Mouse (Mus musculus): ENCODE results near the gene Dlx6. TPM values are rescaled to one million over a fixed set of nuclear protein-coding genes. Genes with fewer than 3 reads are reported as not detected.
A peak's percentile ranks its signal among the peaks of the same experiment; 100 is the strongest.

Gene Dlx6
- total RNA-seq, 2 experiments from 2014 or later, result 9.1 to 11.1 TPM

GRCm38 (mm10) chr6:6870876-6871420, 7.8 kb downstream of the Dlx6 start:
- no peak for TF ChIP-seq CTCF (IDR thresholded peaks at IDR 0.05)
- Histone ChIP-seq H3K27ac (no peak overlapping the region), H3K4me3 (no peak overlapping the region)
- intact Hi-C loops (cut with DNase I), result no loop called here
- no peak for DNase-seq (ENCODE audit: extremely low spot score in 1 of 2, low spot score in 2 of 2)

DNA sequence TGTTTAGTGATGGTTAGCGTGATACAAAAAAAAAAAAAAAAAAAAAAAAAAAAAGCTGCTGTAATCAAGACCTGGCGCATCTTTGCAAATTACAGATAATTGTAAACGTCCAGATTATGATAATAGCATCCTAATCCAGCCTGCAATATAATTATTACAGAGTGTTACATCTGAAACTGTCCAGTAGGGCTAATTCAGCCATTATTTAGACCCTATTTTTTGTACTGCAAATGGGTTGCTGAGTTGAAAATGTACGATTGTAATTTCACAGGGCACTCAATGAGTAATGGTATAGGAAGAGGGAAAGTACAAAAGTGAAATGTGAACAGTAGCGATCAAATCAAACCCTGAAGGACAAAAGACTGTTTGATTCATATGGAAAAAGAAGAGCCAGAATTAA, 8.6 kb downstream of the Dlx6 start:
- no peak; the same call in 1 of the 2 replicates for TF ChIP-seq CTCF (IDR thresholded peaks at IDR 0.05)
- H3K4me3 ChIP-seq, result no peak overlapping the region
- DNase-seq (ENCODE audit: extremely low spot score in 1 of 2, low spot score in 2 of 2), result no peak
- no peak overlapping the region for H3K27ac ChIP-seq
- intact Hi-C loops (cut with DNase I), result no loop called here

GRCm38 (mm10) chr6:6872873-6873272, 9.7 kb downstream of the Dlx6 start:
- no peak for TF ChIP-seq CTCF (IDR thresholded peaks at IDR 0.05)
- no peak overlapping the region for H3K27ac ChIP-seq
- no peak overlapping the region for H3K4me3 ChIP-seq
- DNase-seq (ENCODE audit: extremely low spot score in 1 of 2, low spot score in 2 of 2), result no peak
- intact Hi-C loops (cut with DNase I), result no loop called here

DNA sequence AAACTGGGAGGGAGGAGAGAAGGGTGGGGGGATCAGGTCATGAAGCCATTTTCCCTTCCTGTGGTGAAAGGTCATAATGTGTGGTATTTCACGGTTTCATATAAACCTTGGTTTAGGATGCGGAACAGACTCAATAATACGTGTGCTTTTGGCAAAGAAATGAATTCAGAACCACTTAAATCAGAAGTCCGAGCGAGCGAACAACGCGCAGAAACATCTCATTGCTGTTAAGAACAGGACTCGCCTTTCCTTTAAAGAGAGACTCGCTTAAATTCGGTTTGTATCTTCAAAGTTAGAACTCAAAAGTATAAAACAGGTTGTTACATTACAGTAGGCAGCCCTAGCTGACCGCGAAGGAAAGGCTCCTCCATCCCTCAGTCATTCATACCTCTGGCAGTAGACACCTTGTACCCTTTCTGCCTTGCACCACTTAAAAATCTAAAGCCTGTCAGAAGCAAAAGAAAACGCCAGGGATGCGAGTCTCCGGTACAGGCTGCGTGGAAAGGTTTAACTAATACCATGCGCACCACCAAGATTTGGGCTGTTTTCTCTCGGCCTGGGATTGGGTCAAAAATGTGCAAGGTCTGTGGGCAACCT, 10.4 kb downstream of the Dlx6 start:
- no peak for DNase-seq (ENCODE audit: extremely low spot score in 1 of 2, low spot score in 2 of 2)
- H3K27ac ChIP-seq, result no peak overlapping the region
- intact Hi-C loops (cut with DNase I), result no loop called here
- H3K4me3 ChIP-seq, result no peak overlapping the region
- TF ChIP-seq CTCF (IDR thresholded peaks at IDR 0.05), result no peak

GRCm38 (mm10) chr6:6874073-6874771, 11.1 kb downstream of the Dlx6 start:
- no peak for TF ChIP-seq CTCF (IDR thresholded peaks at IDR 0.05)
- intact Hi-C loops (cut with DNase I), result no loop called here
- Histone ChIP-seq H3K4me3 (0 out of 2 replicates have a peak overlapping the region, but pooled peaks have one; percentile 22), H3K27ac (0 out of 2 replicates have a peak overlapping the region, but pooled peaks have one; percentile 28)
- DNase-seq (ENCODE audit: extremely low spot score in 1 of 2, low spot score in 2 of 2), result no peak

DNA sequence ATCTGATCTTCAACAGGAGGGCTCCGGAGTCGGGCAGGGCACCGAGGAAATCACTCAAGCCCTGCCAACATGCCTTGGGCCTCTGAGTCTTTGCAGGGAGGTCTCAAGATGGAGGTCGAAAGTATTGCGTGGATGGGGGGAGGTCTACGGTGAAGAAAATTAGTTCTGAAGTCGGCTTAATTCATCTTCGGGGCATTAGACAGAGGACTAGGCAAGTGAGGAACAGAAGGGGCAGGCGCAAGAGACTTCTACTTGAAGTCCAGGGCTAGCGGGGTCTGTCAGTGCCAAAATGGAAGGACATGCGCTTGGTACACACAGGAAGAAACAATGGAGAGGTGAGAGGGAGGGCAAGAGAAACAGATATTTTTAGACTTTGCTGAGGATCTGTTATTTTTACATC, 12.0 kb downstream of the Dlx6 start:
- DNase-seq (ENCODE audit: extremely low spot score in 1 of 2, low spot score in 2 of 2), result no peak
- intact Hi-C loops (cut with DNase I), result no loop called here
- Histone ChIP-seq H3K27ac (no peak overlapping the region), H3K4me3 (no peak overlapping the region)
- no peak for TF ChIP-seq CTCF (IDR thresholded peaks at IDR 0.05)

DNA sequence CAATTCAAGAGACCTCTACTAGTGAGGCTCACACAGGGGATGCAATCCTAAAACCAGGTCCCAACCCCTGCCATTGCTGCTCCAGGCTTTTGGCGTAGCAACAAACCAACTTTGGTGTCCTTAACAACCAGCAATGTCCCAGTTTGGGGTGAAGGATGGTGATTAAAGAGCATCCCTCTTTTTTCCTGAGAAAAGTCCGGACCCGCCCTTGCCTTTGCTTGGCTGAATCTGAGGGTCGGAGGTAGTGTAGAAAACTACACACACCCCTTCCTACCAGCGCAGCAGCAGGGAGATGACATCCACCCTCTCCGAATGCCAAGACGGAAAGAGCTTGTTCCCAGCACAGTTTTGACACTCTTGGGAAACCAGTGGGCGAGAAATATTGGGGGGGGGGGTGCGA, 12.5 kb downstream of the Dlx6 start:
- Histone ChIP-seq H3K4me3 (no peak overlapping the region), H3K27ac (no peak overlapping the region)
- intact Hi-C loops (cut with DNase I), result no loop called here
- no peak for DNase-seq (ENCODE audit: extremely low spot score in 1 of 2, low spot score in 2 of 2)
- TF ChIP-seq CTCF (IDR thresholded peaks at IDR 0.05), result no peak

GRCm38 (mm10) chr6:6876231-6876630, 13.1 kb downstream of the Dlx6 start:
- Histone ChIP-seq H3K4me3 (no peak overlapping the region), H3K27ac (no peak overlapping the region)
- no peak for DNase-seq (ENCODE audit: extremely low spot score in 1 of 2, low spot score in 2 of 2)
- intact Hi-C loops (cut with DNase I), result no loop called here
- TF ChIP-seq CTCF (IDR thresholded peaks at IDR 0.05), result no peak

- no peak for TF ChIP-seq CTCF (IDR thresholded peaks at IDR 0.05)
- H3K4me3 ChIP-seq, result no peak overlapping the region
- DNase-seq (ENCODE audit: extremely low spot score in 1 of 2, low spot score in 2 of 2), result no peak
- no peak overlapping the region for H3K27ac ChIP-seq
- intact Hi-C loops (cut with DNase I), result no loop called here
These were observed 13.6 kb downstream of the Dlx6 start for GRCm38 (mm10) chr6:6876731-6877130.

DNA sequence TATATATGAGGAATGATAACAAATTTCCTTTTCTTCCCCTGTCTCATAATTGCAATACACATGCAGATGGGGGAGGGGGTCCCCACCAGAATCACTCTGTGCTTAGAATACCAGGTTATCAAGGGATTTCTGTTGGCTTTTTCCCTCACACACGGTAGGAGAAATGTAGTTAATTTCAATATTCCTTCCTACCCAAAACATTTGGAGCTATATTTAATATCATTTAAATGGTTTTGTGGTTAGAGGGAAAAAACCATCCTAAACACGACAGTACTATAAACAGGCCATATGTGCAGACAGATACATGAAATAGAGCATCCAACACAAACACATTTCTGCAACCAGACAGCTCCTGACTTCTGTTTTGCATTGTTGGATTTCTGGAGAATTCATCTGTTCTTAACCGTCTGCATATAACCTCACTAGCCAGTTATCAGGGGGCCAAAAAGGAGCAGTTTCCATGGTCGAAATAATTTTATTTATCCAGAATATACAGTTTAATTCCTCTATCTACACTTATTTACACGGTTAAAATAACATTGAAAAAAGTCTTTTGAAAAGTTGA, 14.3 kb downstream of the Dlx6 start:
- DNase-seq (ENCODE audit: extremely low spot score in 1 of 2, low spot score in 2 of 2), result no peak
- intact Hi-C loops (cut with DNase I), result no loop called here
- no peak for TF ChIP-seq CTCF (IDR thresholded peaks at IDR 0.05)
- no peak overlapping the region for H3K27ac ChIP-seq
- no peak overlapping the region for H3K4me3 ChIP-seq

DNA sequence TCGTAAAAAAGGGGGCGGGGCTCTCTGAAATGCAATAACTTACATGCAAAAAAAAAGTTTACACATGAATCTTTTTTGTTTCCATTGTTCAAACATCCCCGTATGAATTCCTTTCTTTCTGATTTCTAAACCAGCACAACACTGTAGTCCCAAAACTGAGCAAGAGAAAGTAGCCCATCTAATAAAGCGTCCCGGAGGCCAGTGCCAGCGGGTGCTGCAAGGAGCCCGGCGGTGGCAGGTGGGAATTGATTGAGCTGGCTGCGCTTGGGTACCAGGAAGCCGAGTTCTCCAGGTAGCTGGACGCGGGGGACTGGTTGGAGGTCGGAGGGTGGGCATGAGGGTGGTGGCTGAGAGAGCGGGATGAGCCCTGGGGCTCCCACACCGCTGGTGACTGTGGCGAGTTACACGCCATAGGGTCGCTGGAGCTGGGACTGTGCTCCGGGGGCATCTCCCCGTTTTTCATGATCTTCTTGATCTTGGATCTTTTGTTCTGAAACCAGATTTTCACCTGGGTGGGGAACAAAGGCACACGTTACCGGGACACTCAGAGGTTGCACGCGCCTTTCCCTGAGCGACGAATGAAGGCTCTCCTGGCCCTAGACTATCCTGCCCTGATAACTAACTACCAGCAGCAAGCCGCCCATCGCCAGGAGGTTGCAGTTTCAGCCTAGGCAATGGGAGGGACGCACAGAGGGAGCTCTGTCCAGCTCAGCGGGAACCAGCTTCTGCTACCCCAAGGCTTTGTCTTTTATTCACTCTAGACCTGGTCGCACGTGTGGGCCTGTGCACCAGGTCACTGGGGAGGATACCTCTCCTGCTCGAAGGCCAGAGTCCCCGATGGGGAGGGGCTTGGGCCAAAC, 15.1 kb downstream of the Dlx6 start:
- H3K27ac ChIP-seq, result no peak overlapping the region
- peak overlapping the region; percentile 0; the same call in 1 of the 2 replicates for H3K4me3 ChIP-seq
- no peak for TF ChIP-seq CTCF (IDR thresholded peaks at IDR 0.05)
- no peak for DNase-seq (ENCODE audit: extremely low spot score in 1 of 2, low spot score in 2 of 2)
- intact Hi-C loops (cut with DNase I), result no loop called here
